Mouse (Mus musculus): ENCODE measurements around the gene Ttc27. TPM values are rescaled to one million over a fixed set of nuclear protein-coding genes. Genes with fewer than 3 reads are reported as not detected.

The Ttc27 gene
- polyA plus RNA-seq, 1 experiment = 58.9 TPM

DNA sequence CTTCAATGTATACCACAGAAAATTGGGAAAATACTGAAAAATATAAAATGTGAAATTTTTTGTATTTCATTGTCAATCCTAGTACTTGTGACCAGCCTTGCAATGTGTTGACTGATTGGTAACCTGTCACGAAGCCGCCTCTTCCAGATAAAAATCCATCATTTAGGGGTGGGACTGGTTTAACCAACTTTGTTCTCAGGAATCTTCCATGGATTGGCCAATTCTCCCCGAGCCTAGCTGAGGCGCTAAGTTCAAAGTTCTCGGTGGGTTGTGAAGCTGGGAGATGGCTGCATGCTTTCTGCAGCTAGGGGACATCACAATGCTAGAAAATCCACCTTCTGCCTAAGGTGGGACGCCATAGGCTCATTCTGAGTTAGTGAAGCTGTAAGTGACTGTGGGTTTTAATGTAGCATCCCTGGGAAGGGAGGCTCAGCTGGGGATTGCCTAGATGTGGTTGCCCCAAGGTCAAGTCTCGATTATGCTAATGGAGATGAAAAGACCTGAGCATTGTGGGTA, 9.8 kb upstream of the Ttc27 start:
- Histone ChIP-seq H3K9ac (ENCODE audit: low read depth, poor library complexity, severe bottlenecking) (no peak overlapping the region), H3K4me3 (ENCODE audit: low read depth, low read length) (no peak overlapping the region), H3K27ac (ENCODE audit: insufficient read depth, low read length) (no peak overlapping the region), H3K27me3 (ENCODE audit: control insufficient read depth, insufficient read depth, low read length, poor library complexity, severe bottlenecking) (no peaks in the 10 kb centered on the region), H3K9me3 (replicated peaks; ENCODE audit: control insufficient read depth, insufficient read depth, low read length, poor library complexity, severe bottlenecking) (no peaks in the 10 kb centered on the region), H3K36me3 (ENCODE audit: control insufficient read depth, insufficient read depth, low read length, poor library complexity, severe bottlenecking) (peaks cover 2% of the 10 kb centered on the region; the same call in 1 of the 2 replicates), H3K4me1 (ENCODE audit: control insufficient read depth, insufficient read depth, low read length) (no peaks in the 10 kb centered on the region)
- no peak for TF ChIP-seq EP300 (IDR thresholded peaks at IDR 0.05; ENCODE audit: insufficient read depth, low read depth, low read length)
- TF ChIP-seq CTCF (IDR thresholded peaks at IDR 0.05; ENCODE audit: low read depth, low read length) = no peak
- TF ChIP-seq POLR2A (IDR thresholded peaks at IDR 0.05; ENCODE audit: insufficient read depth, low read length) = no peak

GRCm38 (mm10) chr17:74710731-74711130, 6.8 kb upstream of the Ttc27 start:
- TF ChIP-seq POLR2A (IDR thresholded peaks at IDR 0.05; ENCODE audit: insufficient read depth, low read length) (no peak), EP300 (IDR thresholded peaks at IDR 0.05; ENCODE audit: insufficient read depth, low read depth, low read length) (no peak), CTCF (IDR thresholded peaks at IDR 0.05; ENCODE audit: low read depth, low read length) (no peak)
- no peaks in the 10 kb centered on the region for H3K27me3 ChIP-seq (ENCODE audit: control insufficient read depth, insufficient read depth, low read length, poor library complexity, severe bottlenecking)
- H3K4me3 ChIP-seq (ENCODE audit: low read depth, low read length) = no peak overlapping the region
- no peaks in the 10 kb centered on the region for H3K9me3 ChIP-seq (replicated peaks; ENCODE audit: control insufficient read depth, insufficient read depth, low read length, poor library complexity, severe bottlenecking)
- H3K27ac ChIP-seq (ENCODE audit: insufficient read depth, low read length) = no peak overlapping the region
- no peak overlapping the region for H3K9ac ChIP-seq (ENCODE audit: low read depth, poor library complexity, severe bottlenecking)
- no peaks in the 10 kb centered on the region for H3K36me3 ChIP-seq (ENCODE audit: control insufficient read depth, insufficient read depth, low read length, poor library complexity, severe bottlenecking)
- no peaks in the 10 kb centered on the region for H3K4me1 ChIP-seq (ENCODE audit: control insufficient read depth, insufficient read depth, low read length)

DNA sequence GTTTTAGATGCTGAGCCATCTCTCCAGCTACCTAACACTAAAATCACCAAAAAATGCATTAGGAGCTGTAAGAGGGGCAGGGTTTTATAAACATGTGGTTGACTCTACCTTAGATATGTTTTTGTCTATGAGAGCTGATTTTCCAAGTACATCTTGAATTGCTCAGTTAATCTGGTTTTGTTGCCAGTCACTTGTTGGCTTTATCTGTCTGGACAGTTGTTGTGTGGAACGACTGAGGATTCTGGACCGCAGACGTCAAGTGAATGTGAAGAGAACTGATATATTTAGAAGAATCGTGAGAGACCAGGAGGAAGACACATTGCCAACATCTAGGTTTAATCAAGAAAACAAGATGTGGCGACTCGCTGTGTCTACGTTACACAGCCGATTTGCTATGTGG, 5.9 kb upstream of the Ttc27 start:
- Histone ChIP-seq H3K9me3 (replicated peaks; ENCODE audit: control insufficient read depth, insufficient read depth, low read length, poor library complexity, severe bottlenecking) (no peaks in the 10 kb centered on the region), H3K27me3 (ENCODE audit: control insufficient read depth, insufficient read depth, low read length, poor library complexity, severe bottlenecking) (no peaks in the 10 kb centered on the region), H3K27ac (ENCODE audit: insufficient read depth, low read length) (no peak overlapping the region), H3K36me3 (ENCODE audit: control insufficient read depth, insufficient read depth, low read length, poor library complexity, severe bottlenecking) (no peaks in the 10 kb centered on the region), H3K4me1 (ENCODE audit: control insufficient read depth, insufficient read depth, low read length) (no peaks in the 10 kb centered on the region), H3K4me3 (ENCODE audit: low read depth, low read length) (no peak overlapping the region), H3K9ac (ENCODE audit: low read depth, poor library complexity, severe bottlenecking) (no peak overlapping the region)
- TF ChIP-seq POLR2A (IDR thresholded peaks at IDR 0.05; ENCODE audit: insufficient read depth, low read length) (no peak), EP300 (IDR thresholded peaks at IDR 0.05; ENCODE audit: insufficient read depth, low read depth, low read length) (no peak), CTCF (IDR thresholded peaks at IDR 0.05; ENCODE audit: low read depth, low read length) (no peak)

GRCm38 (mm10) chr17:74715128-74715527, 2.4 kb upstream of the Ttc27 start:
- Histone ChIP-seq H3K27ac (ENCODE audit: insufficient read depth, low read length) (no peak overlapping the region), H3K9ac (ENCODE audit: low read depth, poor library complexity, severe bottlenecking) (no peak overlapping the region), H3K27me3 (ENCODE audit: control insufficient read depth, insufficient read depth, low read length, poor library complexity, severe bottlenecking) (no peaks in the 10 kb centered on the region), H3K4me1 (ENCODE audit: control insufficient read depth, insufficient read depth, low read length) (no peaks in the 10 kb centered on the region), H3K4me3 (ENCODE audit: low read depth, low read length) (no peak overlapping the region), H3K36me3 (ENCODE audit: control insufficient read depth, insufficient read depth, low read length, poor library complexity, severe bottlenecking) (0 out of 2 replicates have a peak, but pooled peaks cover 1% of the 10 kb centered on the region), H3K9me3 (replicated peaks; ENCODE audit: control insufficient read depth, insufficient read depth, low read length, poor library complexity, severe bottlenecking) (no peaks in the 10 kb centered on the region)
- TF ChIP-seq CTCF (IDR thresholded peaks at IDR 0.05; ENCODE audit: low read depth, low read length) (no peak), EP300 (IDR thresholded peaks at IDR 0.05; ENCODE audit: insufficient read depth, low read depth, low read length) (no peak), POLR2A (IDR thresholded peaks at IDR 0.05; ENCODE audit: insufficient read depth, low read length) (no peak)

GRCm38 (mm10) chr17:74715724-74716123, 1.8 kb upstream of the Ttc27 start:
- Histone ChIP-seq H3K36me3 (ENCODE audit: control insufficient read depth, insufficient read depth, low read length, poor library complexity, severe bottlenecking) (0 out of 2 replicates have a peak, but pooled peaks cover 2% of the 10 kb centered on the region), H3K4me3 (ENCODE audit: low read depth, low read length) (no peak overlapping the region), H3K27ac (ENCODE audit: insufficient read depth, low read length) (no peak overlapping the region), H3K9me3 (replicated peaks; ENCODE audit: control insufficient read depth, insufficient read depth, low read length, poor library complexity, severe bottlenecking) (no peaks in the 10 kb centered on the region), H3K27me3 (ENCODE audit: control insufficient read depth, insufficient read depth, low read length, poor library complexity, severe bottlenecking) (no peaks in the 10 kb centered on the region), H3K4me1 (ENCODE audit: control insufficient read depth, insufficient read depth, low read length) (no peaks in the 10 kb centered on the region), H3K9ac (ENCODE audit: low read depth, poor library complexity, severe bottlenecking) (no peak overlapping the region)
- TF ChIP-seq EP300 (IDR thresholded peaks at IDR 0.05; ENCODE audit: insufficient read depth, low read depth, low read length) (no peak), CTCF (IDR thresholded peaks at IDR 0.05; ENCODE audit: low read depth, low read length) (no peak), POLR2A (IDR thresholded peaks at IDR 0.05; ENCODE audit: insufficient read depth, low read length) (no peak)

DNA sequence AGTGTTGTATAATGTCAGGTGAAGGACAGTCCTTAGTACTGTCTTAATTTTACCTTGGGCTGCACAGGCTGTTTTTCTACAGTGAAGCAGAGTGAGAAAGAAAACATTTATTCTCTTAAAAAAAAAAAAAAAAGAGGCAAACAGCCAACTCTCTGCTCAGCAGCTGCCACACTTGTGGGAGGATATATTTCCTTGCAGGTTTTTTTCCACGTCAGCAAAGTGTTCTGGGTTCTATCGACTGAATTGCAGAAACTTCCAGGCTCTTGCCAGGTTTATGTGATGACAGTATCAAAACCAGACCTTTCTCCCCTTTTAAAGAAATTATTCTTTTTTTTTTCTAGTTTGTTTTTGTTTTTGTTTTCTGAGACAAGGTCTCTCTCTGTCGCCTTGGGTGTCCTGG, 889 bp upstream of the Ttc27 start:
- TF ChIP-seq POLR2A (IDR thresholded peaks at IDR 0.05; ENCODE audit: insufficient read depth, low read length) = no peak
- no peak for TF ChIP-seq CTCF (IDR thresholded peaks at IDR 0.05; ENCODE audit: low read depth, low read length)
- TF ChIP-seq EP300 (IDR thresholded peaks at IDR 0.05; ENCODE audit: insufficient read depth, low read depth, low read length) = no peak
- H3K9me3 ChIP-seq (replicated peaks; ENCODE audit: control insufficient read depth, insufficient read depth, low read length, poor library complexity, severe bottlenecking) = no peaks in the 10 kb centered on the region
- no peaks in the 10 kb centered on the region for H3K27me3 ChIP-seq (ENCODE audit: control insufficient read depth, insufficient read depth, low read length, poor library complexity, severe bottlenecking)
- no peaks in the 10 kb centered on the region for H3K4me1 ChIP-seq (ENCODE audit: control insufficient read depth, insufficient read depth, low read length)
- 0 out of 2 replicates have a peak, but pooled peaks cover 2% of the 10 kb centered on the region for H3K36me3 ChIP-seq (ENCODE audit: control insufficient read depth, insufficient read depth, low read length, poor library complexity, severe bottlenecking)
- H3K27ac ChIP-seq (ENCODE audit: insufficient read depth, low read length) = no peak overlapping the region
- peak overlapping the region; percentile 69; the same call in 1 of the 2 replicates for H3K9ac ChIP-seq (ENCODE audit: low read depth, poor library complexity, severe bottlenecking)
- no peak overlapping the region for H3K4me3 ChIP-seq (ENCODE audit: low read depth, low read length)
